Mouse (Mus musculus) small intestine, adult 2 months (tissue): ENCODE measurements around the gene Gimap9. TPM values are rescaled to one million over a fixed set of nuclear protein-coding genes. Genes with fewer than 3 reads are reported as not detected.

Experiments
- H3K27ac ChIP-seq: fragments of 200-500 bp; 2 replicates; pipeline ENCODE4 v1.5.1; 2012; ENCODE audit warnings: low read depth, low read length, control low read depth, inconsistent platforms; ENCODE audit not compliant: insufficient read depth
- H3K27me3 ChIP-seq: fragments of 200-500 bp; 2 replicates; pipeline ENCODE4 v1.6.1; 2012; ENCODE audit warnings: mild to moderate bottlenecking, moderate library complexity, low read length, inconsistent platforms; ENCODE audit not compliant: control insufficient read depth, insufficient read depth
- H3K36me3 ChIP-seq: fragments of 200-500 bp; 2 replicates; pipeline ENCODE4 v1.6.1; 2012; ENCODE audit warnings: mild to moderate bottlenecking, low read length, control low read depth, inconsistent platforms; ENCODE audit not compliant: control insufficient read depth, insufficient read depth
- H3K4me1 ChIP-seq: fragments of 200-500 bp; 2 replicates; pipeline ENCODE4 v1.6.1; 2012; ENCODE audit warnings: low read length, inconsistent platforms, mixed read lengths; ENCODE audit not compliant: control insufficient read depth, insufficient read depth, insufficient read length
- H3K4me3 ChIP-seq: fragments of 200-500 bp; 2 replicates; pipeline ENCODE4 v1.5.1; 2012; ENCODE audit warnings: low read depth, mild to moderate bottlenecking, control low read depth, inconsistent platforms, low read length, moderate library complexity
- CTCF ChIP-seq: fragments of 200-500 bp; IDR thresholded peaks from 2 replicates; pipeline ENCODE4 v1.5.1; 2012; ENCODE audit warnings: low read depth, mild to moderate bottlenecking, control low read depth, inconsistent platforms, low read length, moderate library complexity, mixed read lengths; ENCODE audit not compliant: insufficient replicate concordance, insufficient read length; ENCODE audit errors: extremely low read depth
- POLR2A ChIP-seq: fragments of 200-500 bp; IDR thresholded peaks from 2 replicates; pipeline ENCODE4 v1.6.1; 2012; ENCODE audit warnings: low read depth, mild to moderate bottlenecking, control low read depth, inconsistent platforms, low read length, moderate library complexity
- WGBS: fragments of 180-500 bp; shearing (Covaris S2); methylation state at CpG from one replicate; pipeline ENCODE4 v1.1.7; 2018; 5-methylcytosine and 5-hydroxymethylcytosine counted together
- polyA plus RNA-seq: library from polyadenylated mRNA; depleted of rRNA; stranded (reverse); fragments of >200 nt; gene quantifications from 2 replicates; pipeline ENCODE4 v1.2.3, GENCODE M21; 2012

Gimap9 gene
- polyA plus RNA-seq, 1 experiment, result 0.62 TPM

DNA sequence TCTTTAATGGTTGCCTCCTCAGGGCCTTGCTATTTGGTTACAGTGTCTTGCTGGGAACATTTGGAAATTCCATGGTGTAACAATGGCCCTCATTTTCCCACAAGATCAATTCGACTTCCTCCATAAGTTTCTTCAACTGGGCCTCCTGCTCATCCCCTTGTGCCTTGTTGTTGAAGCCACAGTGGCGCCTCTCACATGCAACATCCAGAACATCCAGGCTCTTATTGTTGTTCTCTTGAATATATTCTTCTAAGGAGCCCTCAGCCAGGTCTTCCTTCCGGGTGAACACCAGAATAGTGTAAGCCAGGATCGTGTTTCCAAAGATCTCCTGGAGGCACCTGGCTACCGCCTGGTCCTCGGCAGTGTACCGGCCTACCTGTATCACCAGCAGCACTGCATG lies 26.2 kb downstream of the Gimap9 start:
- Histone ChIP-seq H3K36me3 (peaks cover 4% of the 10 kb centered on the region), H3K27ac (no peak overlapping the region), H3K27me3 (no peaks in the 10 kb centered on the region), H3K4me1 (no peaks in the 10 kb centered on the region; the same call in 1 of the 2 replicates), H3K4me3 (no peak overlapping the region)
- TF ChIP-seq CTCF, result no peak
- no peak for TF ChIP-seq POLR2A
- 79% methylated on average over 7 of the region's 7 CpGs for WGBS

DNA sequence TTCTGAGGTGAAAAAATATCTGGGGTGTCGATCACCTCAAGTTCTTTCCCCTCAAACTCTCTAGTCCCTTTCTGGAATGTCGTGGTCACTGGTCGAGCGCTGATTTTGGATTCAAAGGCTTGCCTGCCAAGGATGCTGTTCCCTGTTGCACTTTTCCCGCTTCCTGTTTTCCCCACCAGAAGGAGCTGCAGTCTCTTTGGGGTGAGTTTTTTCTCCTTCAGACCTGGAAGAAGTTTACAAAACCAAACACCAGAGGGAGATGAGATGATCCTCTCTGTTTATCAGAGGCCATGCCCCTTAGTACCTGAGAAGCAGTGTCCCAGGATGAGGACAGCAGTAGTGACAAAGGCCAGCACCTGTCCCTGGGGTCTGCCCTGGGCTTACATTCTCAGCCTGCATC lies 26.7 kb downstream of the Gimap9 start:
- no peaks in the 10 kb centered on the region for H3K27me3 ChIP-seq
- no peaks in the 10 kb centered on the region; the same call in 1 of the 2 replicates for H3K4me1 ChIP-seq
- H3K27ac ChIP-seq, result no peak overlapping the region
- TF ChIP-seq CTCF (0 out of 2 replicates have a peak, but pooled peaks have one; percentile 9), POLR2A (no peak)
- 68% methylated on average over 5 of the region's 5 CpGs for WGBS
- peaks cover 4% of the 10 kb centered on the region for H3K36me3 ChIP-seq
- no peak overlapping the region for H3K4me3 ChIP-seq

- Histone ChIP-seq H3K4me3 (no peak overlapping the region), H3K27ac (peak overlapping the region; percentile 23; the same call in 1 of the 2 replicates), H3K27me3 (no peaks in the 10 kb centered on the region), H3K4me1 (no peaks in the 10 kb centered on the region; the same call in 1 of the 2 replicates), H3K36me3 (peaks cover 4% of the 10 kb centered on the region)
- no peak for TF ChIP-seq CTCF
- no peak for TF ChIP-seq POLR2A
These were observed 28.2 kb downstream of the Gimap9 start for GRCm38 (mm10) chr6:48704146-48704545.

GRCm38 (mm10) chr6:48706130-48706529 lies 30.2 kb downstream of the Gimap9 start:
- 60% methylated on average over 3 of the region's 3 CpGs for WGBS
- TF ChIP-seq CTCF, result no peak
- no peak for TF ChIP-seq POLR2A
- Histone ChIP-seq H3K27me3 (no peaks in the 10 kb centered on the region), H3K36me3 (peaks cover 4% of the 10 kb centered on the region), H3K4me3 (peak overlapping the region; percentile 52), H3K4me1 (no peaks in the 10 kb centered on the region), H3K27ac (peak overlapping the region; percentile 78)

GRCm38 (mm10) chr6:48718455-48718854 lies 42.5 kb downstream of the Gimap9 start, which contains the start of the genes Gm28053 and Gimap7:
Gene Gm28053, plus strand, starts transcription at chr6:48718607.
Gene Gimap7, plus strand, starts transcription at chr6:48718621.
- TF ChIP-seq POLR2A (no peak), CTCF (no peak)
- no peaks in the 10 kb centered on the region for H3K27me3 ChIP-seq
- 54% methylated on average over 2 of the region's 2 CpGs for WGBS
- peak within 1 kb of the TSS; percentile 58 for H3K4me3 ChIP-seq
- H3K4me1 ChIP-seq, result 0 out of 2 replicates have a peak, but pooled peaks cover 1% of the 10 kb centered on the region
- peak within 1 kb of the TSS; percentile 65 for H3K27ac ChIP-seq
- no peaks in the 10 kb centered on the region for H3K36me3 ChIP-seq

DNA sequence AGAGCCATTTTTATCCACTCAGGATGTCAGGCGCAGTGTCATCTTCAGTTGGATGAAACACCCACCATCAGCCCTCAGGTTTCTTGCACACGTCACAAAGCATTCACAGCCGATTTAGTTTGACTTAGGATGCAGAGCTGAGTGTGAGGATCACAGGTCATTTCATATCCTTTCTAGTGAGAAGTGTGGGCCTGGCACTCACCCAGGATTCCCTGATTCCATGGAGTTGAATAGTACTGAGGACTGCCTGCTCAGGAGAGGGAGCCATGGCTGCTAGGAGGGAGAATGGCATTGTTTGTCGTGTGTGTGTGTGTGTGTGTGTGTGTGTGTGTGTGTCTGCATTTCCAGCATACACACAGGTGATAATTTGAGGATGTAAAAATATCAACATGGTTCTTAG lies 44.4 kb downstream of the Gimap9 start:
- Histone ChIP-seq H3K4me3 (peak overlapping the region; percentile 27; the same call in 1 of the 2 replicates), H3K27me3 (no peaks in the 10 kb centered on the region), H3K4me1 (0 out of 2 replicates have a peak, but pooled peaks cover 1% of the 10 kb centered on the region), H3K27ac (peak overlapping the region; percentile 68), H3K36me3 (no peaks in the 10 kb centered on the region)
- 74% methylated on average over 4 of the region's 4 CpGs for WGBS
- TF ChIP-seq CTCF (no peak), POLR2A (no peak)

DNA sequence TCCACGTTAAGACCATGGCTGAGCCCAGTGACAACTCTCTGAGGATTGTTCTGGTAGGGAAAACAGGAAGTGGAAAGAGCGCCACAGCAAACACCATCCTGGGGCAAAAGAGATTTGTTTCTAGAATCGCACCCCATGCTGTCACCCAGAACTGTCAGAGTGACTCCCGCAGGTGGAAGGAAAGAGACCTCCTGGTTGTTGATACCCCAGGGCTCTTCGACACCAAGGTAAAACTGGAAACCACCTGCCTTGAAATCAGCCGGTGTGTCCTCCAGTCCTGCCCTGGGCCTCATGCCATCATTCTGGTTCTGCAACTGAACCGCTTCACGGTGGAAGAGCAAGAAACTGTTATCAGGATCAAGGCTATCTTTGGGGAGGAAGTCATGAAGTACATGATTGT lies 47.5 kb downstream of the Gimap9 start:
- Histone ChIP-seq H3K4me3 (no peak overlapping the region; the same call in 1 of the 2 replicates), H3K36me3 (no peaks in the 10 kb centered on the region), H3K27ac (peak overlapping the region; percentile 62), H3K4me1 (peaks cover 4% of the 10 kb centered on the region; the same call in 1 of the 2 replicates), H3K27me3 (no peaks in the 10 kb centered on the region)
- 64% methylated on average over 8 of the region's 8 CpGs for WGBS
- TF ChIP-seq POLR2A (no peak), CTCF (no peak)

- Histone ChIP-seq H3K4me1 (peaks cover 4% of the 10 kb centered on the region; the same call in 1 of the 2 replicates), H3K36me3 (no peaks in the 10 kb centered on the region), H3K27ac (peak overlapping the region; percentile 49), H3K27me3 (no peaks in the 10 kb centered on the region), H3K4me3 (no peak overlapping the region)
- WGBS, result 9% methylated on average over 1 of the region's 1 CpGs
- TF ChIP-seq POLR2A, result no peak
- TF ChIP-seq CTCF, result no peak
These were observed 49.5 kb downstream of the Gimap9 start for GRCm38 (mm10) chr6:48725476-48725875.
